Mouse (Mus musculus) embryo, embryonic 9.5 days (tissue): ENCODE measurements around the gene Cnih4.
A peak's percentile ranks its signal among the peaks of the same experiment; 100 is the strongest.

ENCODE experiments used
- DNase-seq: peaks from one replicate; pipeline ENCODE4 v3.0.0-alpha.2; 2017; ENCODE audit errors: extremely low spot score

Cnih4 gene

GRCm38 (mm10) chr1:181211403-181211919, 67.0 kb downstream of the Cnih4 start:
- no peak for DNase-seq

DNA sequence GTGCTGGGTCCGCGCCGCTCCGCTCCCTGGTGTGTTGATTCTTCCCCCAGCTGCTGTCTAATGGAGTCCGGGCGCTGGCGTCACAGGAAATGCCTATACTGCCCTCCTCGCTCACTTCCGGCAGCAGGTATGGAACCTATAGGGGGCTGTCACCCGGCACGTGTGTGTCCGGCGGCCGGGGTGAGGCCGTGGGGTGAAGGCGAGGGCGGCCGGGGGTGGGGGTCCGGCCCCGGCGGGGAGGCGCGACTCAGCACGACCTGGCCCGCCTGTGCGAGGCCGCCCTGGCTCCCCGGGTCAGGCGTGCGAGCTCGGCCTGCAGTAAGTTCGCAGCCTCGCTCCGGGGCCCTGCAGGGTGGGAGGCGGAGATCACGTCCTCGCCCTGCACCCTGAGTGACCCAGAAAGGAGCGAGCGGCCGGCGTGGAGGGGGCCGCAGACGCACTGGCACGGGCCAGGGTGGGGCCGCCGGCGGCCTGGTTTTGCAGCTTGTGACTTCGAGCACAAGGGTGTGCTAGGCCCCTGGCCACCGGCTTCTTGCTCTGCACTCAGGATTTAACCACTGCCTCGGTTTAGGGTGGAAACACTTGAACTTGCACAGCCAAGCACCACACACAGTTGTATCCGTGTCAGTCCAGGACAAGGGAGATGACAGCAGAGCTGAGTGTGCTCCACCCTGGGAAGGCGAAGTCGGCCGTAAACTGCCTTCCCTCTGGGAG, 67.6 kb downstream of the Cnih4 start, which contains the start of gene Wdr26:
Gene Wdr26 (minus strand): TSS at position 82 of the 714 bp plus-strand sequence.
- peak; percentile 87 for DNase-seq

- DNase-seq: no peak
These were observed 70.0 kb downstream of the Cnih4 start for GRCm38 (mm10) chr1:181214296-181215035.

DNA sequence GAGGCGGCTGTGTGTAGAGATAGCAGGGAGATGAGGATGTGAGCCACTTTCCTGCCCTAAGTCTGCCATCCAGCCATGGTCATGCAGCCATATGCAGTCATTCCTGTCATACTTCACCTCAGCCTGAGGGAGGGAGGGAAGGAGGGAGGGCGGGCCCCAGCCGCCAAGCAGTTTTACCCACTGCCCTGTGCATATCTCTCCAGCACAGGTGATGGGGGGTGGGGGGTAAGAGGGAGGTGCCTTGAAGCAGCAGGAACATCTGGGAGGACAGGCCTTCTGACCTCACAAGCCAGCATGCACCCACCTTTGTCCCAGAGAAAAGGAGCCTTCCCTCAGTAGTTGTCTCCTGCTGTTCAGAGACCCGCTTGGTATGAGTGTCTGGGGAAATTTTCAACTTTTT, 71.8 kb downstream of the Cnih4 start:
- DNase-seq: no peak
